In the genomic region with DNA sequence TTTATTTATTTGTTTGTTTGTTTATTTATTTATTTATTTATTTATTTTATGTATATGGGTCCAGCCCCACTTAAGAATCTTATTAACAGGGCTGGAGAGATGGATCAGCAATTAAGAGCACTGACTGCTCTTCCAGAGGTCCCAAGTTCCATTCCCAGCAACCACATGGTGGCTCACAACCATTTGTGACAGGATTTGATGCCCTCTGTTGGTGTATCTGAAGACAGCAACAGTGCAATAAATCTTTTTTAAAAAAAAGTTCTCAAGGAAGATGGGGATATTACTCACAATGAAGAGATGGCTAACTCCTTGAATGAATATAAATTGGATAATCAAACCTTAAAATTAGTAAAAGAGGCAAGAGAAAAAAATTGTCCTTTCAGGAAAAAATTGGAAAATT, we compare ENCODE assay signal across 25 mouse cellular contexts. TPM values are rescaled to one million over a fixed set of nuclear protein-coding genes. Genes with fewer than 3 reads are reported as not detected.
DNase-seq lines count a peak whose midpoint lies in the region; ATAC-seq and TF ChIP-seq lines count a peak whose summit lies in the region.
"Had no signal": no experiment of that assay in that cellular context is flagged by ENCODE, and none has a peak within 500 bp of the region (broad histone marks: within the 10 kb centered on the region; RNA-seq: fewer than 3 reads in every experiment).

No protein-coding gene starts in this region.

- H3K27ac ChIP-seq in lung, embryonic 14.5 days (ENCODE audit: low read depth) = no peak overlapping the region
- no peak overlapping the region for H3K27ac ChIP-seq in lung, postnatal 0 days (ENCODE audit: low read length)
- no peak overlapping the region for H3K27ac ChIP-seq in MEL (ENCODE audit: control insufficient read depth, low read depth, low read length)
- H3K27ac ChIP-seq in forebrain, embryonic 13.5 days = no peak overlapping the region
- H3K27ac ChIP-seq: embryonic facial prominence, embryonic 10.5 days; embryonic facial prominence, embryonic 12.5 days; forebrain, embryonic 10.5 days; forebrain, embryonic 12.5 days; forebrain, embryonic 15.5 days had no signal

- H3K9ac ChIP-seq in lung, embryonic 14.5 days = no peak overlapping the region
- no peak overlapping the region for H3K9ac ChIP-seq in lung, postnatal 0 days (replicated peaks; ENCODE audit: low read depth)
- no peak overlapping the region for H3K9ac ChIP-seq in MEL (ENCODE audit: control insufficient read depth, low read depth, low read length, poor library complexity, severe bottlenecking)
- no peak overlapping the region for H3K9ac ChIP-seq in forebrain, embryonic 13.5 days
- H3K9ac ChIP-seq: embryonic facial prominence, embryonic 12.5 days; forebrain, embryonic 12.5 days; forebrain, embryonic 15.5 days; forebrain, postnatal 0 days had no signal

- no peak for TF ChIP-seq POLR2A in MEL (IDR thresholded peaks at IDR 0.05; ENCODE audit: control insufficient read depth in 1 of 2, insufficient read depth in 1 of 2, low read depth in 1 of 2, low read length in 2 of 2, poor library complexity in 1 of 2)

- no peak for TF ChIP-seq EP300 in lung, postnatal 0 days (IDR thresholded peaks at IDR 0.05)
- TF ChIP-seq EP300 in MEL (IDR thresholded peaks at IDR 0.05; ENCODE audit: low read depth in 1 of 2, low read length in 2 of 2) = no peak

- no peaks in the 10 kb centered on the region for H3K9me3 ChIP-seq in lung, embryonic 14.5 days (ENCODE audit: low read depth, low read length)
- no peaks in the 10 kb centered on the region for H3K9me3 ChIP-seq in lung, postnatal 0 days (ENCODE audit: low read length)
- H3K9me3 ChIP-seq in E14TG2a.4 (ENCODE audit: low read length) (no peaks in the 10 kb centered on the region), MEL (replicated peaks; ENCODE audit: insufficient read depth, low read length) (no peaks in the 10 kb centered on the region)
- no peaks in the 10 kb centered on the region for H3K9me3 ChIP-seq in forebrain, embryonic 13.5 days (replicated peaks)
- H3K9me3 ChIP-seq: embryonic facial prominence, embryonic 10.5 days; embryonic facial prominence, embryonic 12.5 days; forebrain, embryonic 10.5 days; forebrain, embryonic 12.5 days; forebrain, embryonic 15.5 days; G1E had no signal

- TF ChIP-seq RAD21 in MEL (IDR thresholded peaks at IDR 0.05; ENCODE audit: low read depth, low read length) = peak; percentile 39

- H3K4me1 ChIP-seq in lung, embryonic 14.5 days (ENCODE audit: insufficient read depth) = no peaks in the 10 kb centered on the region
- no peaks in the 10 kb centered on the region for H3K4me1 ChIP-seq in lung, postnatal 0 days (ENCODE audit: insufficient read depth, low read depth, low read length)
- no peaks in the 10 kb centered on the region for H3K4me1 ChIP-seq in E14TG2a.4 (replicated peaks; ENCODE audit: low read depth, low read length)
- H3K4me1 ChIP-seq in MEL (ENCODE audit: control insufficient read depth in 1 of 2, insufficient read depth in 2 of 2, low read length in 2 of 2) = peaks cover 2 to 9% of the 10 kb centered on the region in 2 experiments; a peak in 2 of 4 replicates
- H3K4me1 ChIP-seq in forebrain, embryonic 13.5 days = no peaks in the 10 kb centered on the region
- H3K4me1 ChIP-seq: embryonic facial prominence, embryonic 12.5 days; forebrain, embryonic 10.5 days; forebrain, embryonic 12.5 days; forebrain, embryonic 15.5 days had no signal

- no peak overlapping the region for H3K4me3 ChIP-seq in lung, embryonic 14.5 days (ENCODE audit: low read depth, low read length)
- H3K4me3 ChIP-seq in lung, postnatal 0 days (ENCODE audit: low read depth, low read length) = no peak overlapping the region
- H3K4me3 ChIP-seq in E14TG2a.4 (replicated peaks; ENCODE audit: low read length) (no peak overlapping the region), MEL (ENCODE audit: control insufficient read depth in 1 of 2, insufficient read depth in 1 of 2, low read depth in 2 of 2, low read length in 2 of 2) (no peak overlapping the region)
- H3K4me3 ChIP-seq in forebrain, embryonic 13.5 days = no peak overlapping the region
- H3K4me3 ChIP-seq: embryonic facial prominence, embryonic 10.5 days; embryonic facial prominence, embryonic 12.5 days; erythroblast, embryonic 14.5 days; forebrain, embryonic 10.5 days; forebrain, embryonic 12.5 days; forebrain, embryonic 15.5 days had no signal

- H3K27me3 ChIP-seq in lung, embryonic 14.5 days (ENCODE audit: insufficient read depth, low read length) = no peaks in the 10 kb centered on the region
- no peaks in the 10 kb centered on the region for H3K27me3 ChIP-seq in lung, postnatal 0 days (replicated peaks; ENCODE audit: insufficient read depth, low read length)
- H3K27me3 ChIP-seq in E14TG2a.4 (ENCODE audit: insufficient read depth, low read length) (no peaks in the 10 kb centered on the region), MEL (ENCODE audit: control insufficient read depth in 1 of 2, insufficient read depth in 2 of 2, low read length in 2 of 2) (no peaks in the 10 kb centered on the region)
- H3K27me3 ChIP-seq in forebrain, embryonic 13.5 days = no peaks in the 10 kb centered on the region
- H3K27me3 ChIP-seq: embryonic facial prominence, embryonic 12.5 days; forebrain, embryonic 12.5 days; forebrain, embryonic 15.5 days had no signal

- DNase-seq in lung, embryonic 14.5 days = no peak
- no peak for DNase-seq in lung, postnatal 0 days (ENCODE audit: low spot score)
- DNase-seq in MEL (ENCODE audit: low read depth, low spot score) (no peak), MN1 (ENCODE audit: low spot score) (no peak)
- DNase-seq: adrenal gland, adult 2 months; adrenal gland, postnatal 10 days; adrenal gland, postnatal 25 days; cerebellum, adult 11 months; cerebellum, adult 2 months; cerebellum, adult 9-10 months; cerebellum, postnatal 10 days; cerebellum, postnatal 25 days; forebrain, postnatal 0 days had no signal

- H3K36me3 ChIP-seq in lung, embryonic 14.5 days (ENCODE audit: insufficient read depth) = no peaks in the 10 kb centered on the region
- H3K36me3 ChIP-seq in lung, postnatal 0 days (ENCODE audit: insufficient read depth, low read length) = no peaks in the 10 kb centered on the region
- H3K36me3 ChIP-seq in E14TG2a.4 (ENCODE audit: insufficient read depth, low read length) (no peaks in the 10 kb centered on the region), MEL (ENCODE audit: control insufficient read depth in 1 of 2, insufficient read depth in 2 of 2, low read length in 2 of 2) (peaks cover 0 to 6% of the 10 kb centered on the region in 2 experiments; a peak in 2 of 4 replicates)
- no peaks in the 10 kb centered on the region for H3K36me3 ChIP-seq in forebrain, embryonic 13.5 days (ENCODE audit: poor library complexity, severe bottlenecking)
- H3K36me3 ChIP-seq: embryonic facial prominence, embryonic 10.5 days; embryonic facial prominence, embryonic 12.5 days; forebrain, embryonic 10.5 days; forebrain, embryonic 12.5 days; forebrain, embryonic 15.5 days; G1E had no signal

- no peaks in the 10 kb centered on the region for H3K79me2 ChIP-seq in MEL (ENCODE audit: control insufficient read depth, insufficient read depth, low read length, poor library complexity)

- no peak overlapping the region for H3K4me2 ChIP-seq in lung, embryonic 14.5 days
- no peak overlapping the region for H3K4me2 ChIP-seq in lung, postnatal 0 days (replicated peaks; ENCODE audit: low read depth, low read length)
- no peak overlapping the region for H3K4me2 ChIP-seq in forebrain, embryonic 13.5 days
- H3K4me2 ChIP-seq: embryonic facial prominence, embryonic 12.5 days; forebrain, embryonic 12.5 days; forebrain, embryonic 15.5 days had no signal

- 0 out of 2 replicates have a peak, but pooled peaks have one; percentile 2 for TF ChIP-seq CTCF in lung, embryonic 14.5 days (IDR thresholded peaks at IDR 0.05; ENCODE audit: low read depth)
- no peak for TF ChIP-seq CTCF in lung, postnatal 0 days (IDR thresholded peaks at IDR 0.05)
- peak; percentile 21; the same call in 1 of the 2 replicates for TF ChIP-seq CTCF in E14TG2a.4 (conservative IDR thresholded peaks at IDR 0.05; ENCODE audit: low read length)
- TF ChIP-seq CTCF in MEL (IDR thresholded peaks at IDR 0.05 in 2 of 3, conservative IDR thresholded peaks at IDR 0.05 in 1 of 3; ENCODE audit: control insufficient read depth in 1 of 3, insufficient read depth in 1 of 3, low read depth in 2 of 3, low read length in 3 of 3, poor library complexity in 1 of 3, severe bottlenecking in 1 of 3) = peak in 2 of 3 experiments; percentile 14 to 60; a peak in 2 of 6 replicates

- ATAC-seq in lung, embryonic 14.5 days (ENCODE audit: insufficient read depth) = no peak
- ATAC-seq in lung, postnatal 0 days = no peak
- ATAC-seq in forebrain, embryonic 13.5 days = no peak
- ATAC-seq in erythroblast, adult 5-6 weeks (replicated peaks; ENCODE audit: low FRiP score, poor library complexity, severe bottlenecking) = no peak
- ATAC-seq: forebrain, embryonic 15.5 days; forebrain, postnatal 0 days had no signal

TF ChIP-seq in MEL, 35 proteins besides CTCF, POLR2A, EP300 and RAD21:
- no peak for TF ChIP-seq ZC3H11A (IDR thresholded peaks at IDR 0.05; ENCODE audit: low read depth, low read length)
- peak; percentile 51 for TF ChIP-seq SMC3 (IDR thresholded peaks at IDR 0.05; ENCODE audit: low read depth, low read length)
- TF ChIP-seq ZMIZ1 (IDR thresholded peaks at IDR 0.05; ENCODE audit: low read depth, low read length) = no peak
- peak; percentile 37; the same call in 1 of the 2 replicates for TF ChIP-seq ZNF384 (IDR thresholded peaks at IDR 0.05; ENCODE audit: low read depth, low read length)

RNA-seq across cellular contexts. Expression of a gene that starts 9.0 kb away (rescaled TPM):
- 0.32 and 1.3 TPM in 2 replicates for polyA plus RNA-seq in lung, embryonic 14.5 days (2014; fragmentation: Nextera tagmentation; extraction: Ambion mirVana)
- 5.2 and 8.5 TPM in 2 replicates for polyA plus RNA-seq in lung, postnatal 0 days (2015; fragmentation: Nextera tagmentation; extraction: Ambion mirVana)
- total RNA-seq in MEL (2012; rRNA removed) = not detected in 2 replicates
- polyA plus RNA-seq in MEL (2012; ENCODE audit: insufficient read depth in 1 of 2, insufficient read length in 2 of 2, low read depth in 1 of 2, low replicate concordance in 2 of 2, missing spikeins in 1 of 2) = not detected
- 0.94 and 1.4 TPM in 2 replicates for polyA plus RNA-seq in forebrain, embryonic 13.5 days (2015; fragmentation: Nextera tagmentation; extraction: Ambion mirVana)
- total RNA-seq in erythroblast, adult 5-6 weeks (2015; ENCODE audit: low replicate concordance) = not detected in 2 replicates
- total RNA-seq in erythroblast, adult 5-6 weeks (2017; ENCODE audit: low replicate concordance) = not detected in 2 replicates
- total RNA-seq: adrenal gland, postnatal 25 days; forebrain, postnatal 0 days; G1E had no signal
- polyA plus RNA-seq: adrenal gland, adult 2 months; C2C12; cerebellum, adult 2 months; cortical plate, adult 2 months; erythroblast, embryonic 14.5 days; G1E had no signal
